Comparison of ENCODE assay signal across 10 mouse cellular contexts in genomic region chr11:36169738-36170137, GRCm38 (mm10).
"Had no signal": no experiment of that assay in that cellular context is flagged by ENCODE, and none has a peak within 500 bp of the region (broad histone marks: within the 10 kb centered on the region; RNA-seq: fewer than 3 reads in every experiment).

No protein-coding gene starts in this region.

- H3K4me1 ChIP-seq: midbrain, embryonic 12.5 days had no signal

- H3K9me3 ChIP-seq: midbrain, embryonic 12.5 days; neural tube, embryonic 15.5 days had no signal

- DNase-seq: kidney, adult 18-20 months; kidney, postnatal 10 days; lung, adult 18-20 months; right cerebral cortex, adult 18-20 months; right cerebral cortex, postnatal 25 days; thymus, postnatal 36 days had no signal

- H3K4me3 ChIP-seq: midbrain, embryonic 12.5 days; myocyte; neural tube, embryonic 15.5 days had no signal

- H3K27me3 ChIP-seq: midbrain, embryonic 12.5 days; neural tube, embryonic 15.5 days had no signal

- H3K9ac ChIP-seq: liver, embryonic 14.5 days; midbrain, embryonic 12.5 days; neural tube, embryonic 15.5 days had no signal

- H3K4me2 ChIP-seq: midbrain, embryonic 12.5 days; neural tube, embryonic 15.5 days had no signal

- H3K27ac ChIP-seq: liver, embryonic 14.5 days; midbrain, embryonic 12.5 days; neural tube, embryonic 15.5 days had no signal
